Mouse (Mus musculus): Measurements from ENCODE around the gene Tspan31. TPM values are rescaled to one million over a fixed set of nuclear protein-coding genes. Genes with fewer than 3 reads are reported as not detected.

Tspan31 gene
- total and polyA plus RNA-seq, 3 experiments, result 79.9 to 148 (median 85.9) TPM

DNA sequence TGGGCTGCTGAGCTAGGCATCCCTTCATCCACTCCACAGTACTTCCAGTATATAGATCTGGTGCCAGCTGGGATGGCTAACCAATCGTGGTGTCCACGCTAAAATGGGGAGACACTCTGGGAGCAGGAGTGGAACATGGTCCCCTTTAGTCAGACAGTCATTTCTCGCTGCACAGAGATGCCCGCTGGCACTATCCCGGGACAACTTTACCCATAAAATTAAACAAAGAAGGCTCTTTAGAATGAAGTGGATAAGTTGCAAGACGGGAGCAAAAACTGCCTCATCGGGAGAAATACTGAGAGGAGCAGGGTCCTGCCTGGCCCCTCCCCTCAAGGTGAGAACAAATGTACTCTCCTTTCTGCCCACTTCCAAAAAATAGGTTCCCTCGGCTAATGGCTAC is 11.4 kb downstream of the Tspan31 start:
- H3K27ac ChIP-seq (ENCODE audit: insufficient read depth, low read depth), result no peak overlapping the region
- no peak for DNase-seq (ENCODE audit: extremely low read depth)
- H3K9me3 ChIP-seq (replicated peaks; ENCODE audit: low read length), result no peaks in the 10 kb centered on the region
- H3K4me1 ChIP-seq (ENCODE audit: control insufficient read depth in 1 of 2, insufficient read depth in 2 of 2), result peaks cover 12 to 40% of the 10 kb centered on the region in 2 experiments
- H3K36me3 ChIP-seq (replicated peaks in 1 of 2; ENCODE audit: control insufficient read depth in 1 of 2, insufficient read depth in 1 of 2, low read length in 1 of 2), result peaks cover 12 to 15% of the 10 kb centered on the region in 2 experiments
- TF ChIP-seq ZNF384 (IDR thresholded peaks at IDR 0.05; ENCODE audit: low read depth, low read length) (no peak), MAX (IDR thresholded peaks at IDR 0.05; ENCODE audit: low read length) (no peak), NELFE (IDR thresholded peaks at IDR 0.05; ENCODE audit: low read depth, low read length) (no peak), E2F4 (IDR thresholded peaks at IDR 0.05; ENCODE audit: insufficient replicate concordance, low read depth, low read length) (no peak), HCFC1 (IDR thresholded peaks at IDR 0.05; ENCODE audit: low read depth, low read length) (no peak), IRF4 (IDR thresholded peaks at IDR 0.05; ENCODE audit: low read depth, low read length) (no peak), ZC3H11A (IDR thresholded peaks at IDR 0.05; ENCODE audit: low read depth, low read length) (no peak), TBP (conservative IDR thresholded peaks at IDR 0.05; ENCODE audit: low read depth, low read length) (no peak), POLR2A (IDR thresholded peaks at IDR 0.05; ENCODE audit: low read depth, low read length) (no peak), UBTF (IDR thresholded peaks at IDR 0.05; ENCODE audit: low read depth, low read length) (no peak), USF2 (conservative IDR thresholded peaks at IDR 0.05; ENCODE audit: low read depth, low read length) (no peak)
- peak overlapping the region; percentile 69 for H3K4me2 ChIP-seq (ENCODE audit: insufficient read depth, low read depth, poor library complexity, severe bottlenecking)
- peaks cover 2% of the 10 kb centered on the region; the same call in 1 of the 2 replicates for H3K79me2 ChIP-seq (replicated peaks; ENCODE audit: control insufficient read depth, extremely low read depth, insufficient read depth, poor library complexity, severe bottlenecking)
- 0 out of 2 replicates have a peak overlapping the region, but pooled peaks have one; percentile 91 for H3K9ac ChIP-seq (ENCODE audit: insufficient read depth, low read depth)
- dilution Hi-C loops (cut with MboI; ENCODE audit: extremely low pct_ligation_motif_present, extremely low pct_unique_long_range_greater_than_20kb, low sequenced_read_pairs) (no loop called here), in situ Hi-C loops (cut with MboI; ENCODE audit: low pct_ligation_motif_present, low pct_unique_long_range_greater_than_20kb, low sequenced_read_pairs) (no loop called here)
- H3K4me3 ChIP-seq (replicated peaks in 1 of 3; ENCODE audit: low read depth in 2 of 3, low read length in 2 of 3, poor library complexity in 1 of 3), result peak overlapping the region in 1 of 3 experiments; percentile 11
- H3K27me3 ChIP-seq (replicated peaks), result peaks cover 37% of the 10 kb centered on the region

DNA sequence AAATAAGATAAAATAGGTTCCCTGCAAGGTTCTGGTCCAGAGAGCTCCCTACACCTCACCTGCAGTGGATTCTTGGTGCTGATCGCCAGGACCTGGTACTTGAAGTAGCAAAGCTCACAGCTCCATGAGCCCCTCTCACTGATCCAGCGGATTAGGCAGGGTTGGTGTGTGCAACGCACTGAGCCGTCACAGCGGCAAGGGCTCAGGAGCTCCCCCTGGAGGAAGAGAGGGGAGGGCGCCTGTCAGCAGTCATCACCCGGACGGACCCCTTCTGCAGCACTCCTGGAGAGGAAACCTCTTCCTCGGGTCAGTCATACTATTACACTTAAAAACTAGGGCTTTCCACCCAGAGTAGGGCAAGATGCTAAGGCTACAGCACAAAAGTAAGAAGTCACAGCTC is 11.9 kb downstream of the Tspan31 start:
- Histone ChIP-seq H3K4me3 (replicated peaks in 1 of 3; ENCODE audit: low read depth in 2 of 3, low read length in 2 of 3, poor library complexity in 1 of 3) (no peak overlapping the region), H3K9ac (ENCODE audit: insufficient read depth, low read depth) (no peak overlapping the region), H3K36me3 (replicated peaks in 1 of 2; ENCODE audit: control insufficient read depth in 1 of 2, insufficient read depth in 1 of 2, low read length in 1 of 2) (peaks cover 12 to 15% of the 10 kb centered on the region in 2 experiments), H3K9me3 (replicated peaks; ENCODE audit: low read length) (no peaks in the 10 kb centered on the region), H3K27ac (ENCODE audit: insufficient read depth, low read depth) (no peak overlapping the region), H3K4me2 (ENCODE audit: insufficient read depth, low read depth, poor library complexity, severe bottlenecking) (peak overlapping the region; percentile 79), H3K27me3 (replicated peaks) (peaks cover 37% of the 10 kb centered on the region), H3K79me2 (replicated peaks; ENCODE audit: control insufficient read depth, extremely low read depth, insufficient read depth, poor library complexity, severe bottlenecking) (no peaks in the 10 kb centered on the region), H3K4me1 (ENCODE audit: control insufficient read depth in 1 of 2, insufficient read depth in 2 of 2) (peaks cover 12 to 40% of the 10 kb centered on the region in 2 experiments)
- dilution Hi-C loops (cut with MboI; ENCODE audit: extremely low pct_ligation_motif_present, extremely low pct_unique_long_range_greater_than_20kb, low sequenced_read_pairs) (no loop called here), in situ Hi-C loops (cut with MboI; ENCODE audit: low pct_ligation_motif_present, low pct_unique_long_range_greater_than_20kb, low sequenced_read_pairs) (no loop called here)
- TF ChIP-seq TBP (conservative IDR thresholded peaks at IDR 0.05; ENCODE audit: low read depth, low read length) (no peak), RAD21 (IDR thresholded peaks at IDR 0.05; ENCODE audit: low read depth, low read length) (peak; percentile 42), POLR2A (IDR thresholded peaks at IDR 0.05; ENCODE audit: low read depth, low read length) (no peak), CTCF (conservative IDR thresholded peaks at IDR 0.05 in 1 of 2, IDR thresholded peaks at IDR 0.05 in 1 of 2; ENCODE audit: low read depth in 2 of 2, low read length in 2 of 2) (peak; percentile 78 to 86), SMC3 (IDR thresholded peaks at IDR 0.05; ENCODE audit: low read depth, low read length) (peak; percentile 65)
- peak; percentile 78 for DNase-seq (ENCODE audit: extremely low read depth)

DNA sequence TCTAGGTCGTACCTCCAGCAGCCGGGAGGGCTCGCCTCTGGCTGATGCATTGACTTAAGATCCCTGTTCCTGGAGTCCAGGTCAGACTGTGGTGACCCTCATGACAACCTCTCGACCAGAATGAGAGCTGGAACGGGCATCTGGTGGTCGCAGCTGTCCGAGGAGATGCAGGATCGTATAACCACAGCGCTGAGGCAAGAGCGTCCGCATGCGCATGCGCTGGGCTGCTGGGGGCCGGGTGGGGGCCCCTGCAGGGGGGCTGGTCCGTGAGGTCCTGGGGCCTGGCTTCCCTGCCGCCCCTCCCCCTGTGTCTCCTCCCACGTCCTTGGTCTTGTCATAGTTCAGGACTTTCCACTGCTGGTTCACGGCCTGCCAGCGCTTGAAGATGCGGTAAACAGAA is 13.6 kb downstream of the Tspan31 start:
- Histone ChIP-seq H3K9ac (ENCODE audit: insufficient read depth, low read depth) (no peak overlapping the region), H3K27ac (ENCODE audit: insufficient read depth, low read depth) (no peak overlapping the region), H3K4me3 (replicated peaks in 1 of 3; ENCODE audit: low read depth in 2 of 3, low read length in 2 of 3, poor library complexity in 1 of 3) (no peak overlapping the region), H3K79me2 (replicated peaks; ENCODE audit: control insufficient read depth, extremely low read depth, insufficient read depth, poor library complexity, severe bottlenecking) (no peaks in the 10 kb centered on the region), H3K27me3 (replicated peaks) (peaks cover 26% of the 10 kb centered on the region), H3K4me2 (ENCODE audit: insufficient read depth, low read depth, poor library complexity, severe bottlenecking) (no peak overlapping the region), H3K9me3 (replicated peaks; ENCODE audit: low read length) (no peaks in the 10 kb centered on the region), H3K36me3 (replicated peaks in 1 of 2; ENCODE audit: control insufficient read depth in 1 of 2, insufficient read depth in 1 of 2, low read length in 1 of 2) (peaks cover 12 to 15% of the 10 kb centered on the region in 2 experiments), H3K4me1 (ENCODE audit: control insufficient read depth in 1 of 2, insufficient read depth in 2 of 2) (peaks cover 12 to 33% of the 10 kb centered on the region in 2 experiments)
- in situ Hi-C loops (cut with MboI; ENCODE audit: low pct_ligation_motif_present, low pct_unique_long_range_greater_than_20kb, low sequenced_read_pairs) (no loop called here), dilution Hi-C loops (cut with MboI; ENCODE audit: extremely low pct_ligation_motif_present, extremely low pct_unique_long_range_greater_than_20kb, low sequenced_read_pairs) (no loop called here)
- DNase-seq (ENCODE audit: extremely low read depth), result no peak
- TF ChIP-seq MAFK (IDR thresholded peaks at IDR 0.05; ENCODE audit: insufficient replicate concordance, low read length), result no peak
- no peak for TF ChIP-seq USF2 (conservative IDR thresholded peaks at IDR 0.05; ENCODE audit: low read depth, low read length)
- TF ChIP-seq CHD2 (IDR thresholded peaks at IDR 0.05; ENCODE audit: low read length), result no peak
- TF ChIP-seq HCFC1 (IDR thresholded peaks at IDR 0.05; ENCODE audit: low read depth, low read length), result no peak
- TF ChIP-seq E2F4 (IDR thresholded peaks at IDR 0.05; ENCODE audit: insufficient replicate concordance, low read depth, low read length), result no peak
- no peak for TF ChIP-seq ZMIZ1 (IDR thresholded peaks at IDR 0.05; ENCODE audit: low read depth, low read length)
- no peak for TF ChIP-seq KAT2A (IDR thresholded peaks at IDR 0.05; ENCODE audit: insufficient replicate concordance, low read length)
- TF ChIP-seq PAX5 (IDR thresholded peaks at IDR 0.05; ENCODE audit: low read length), result no peak
- no peak for TF ChIP-seq TCF12 (IDR thresholded peaks at IDR 0.05; ENCODE audit: low read depth, low read length)
- no peak for TF ChIP-seq POLR2A (IDR thresholded peaks at IDR 0.05; ENCODE audit: low read depth, low read length)
- no peak for TF ChIP-seq RAD21 (IDR thresholded peaks at IDR 0.05; ENCODE audit: low read depth, low read length)
- TF ChIP-seq EP300 (IDR thresholded peaks at IDR 0.05; ENCODE audit: low read length), result no peak

All from CH12.LX (cell line).